Comparison of ENCODE assay signal across 8 mouse cellular contexts in genomic region chr9:95852896-95853295, GRCm38 (mm10). TPM values are rescaled to one million over a fixed set of nuclear protein-coding genes. Genes with fewer than 3 reads are reported as not detected.
DNase-seq lines count a peak whose midpoint lies in the region; ATAC-seq and TF ChIP-seq lines count a peak whose summit lies in the region.

No protein-coding gene starts in this region.

- ATAC-seq in forebrain, embryonic 12.5 days (ENCODE audit: low FRiP score), result peak; percentile 3; the same call in 1 of the 2 replicates
- ATAC-seq in inflammation-experienced regulatory T-cells, adult 6 months, result peak; percentile 51
- no peak for ATAC-seq in liver, embryonic 11.5 days (replicated peaks; ENCODE audit: low FRiP score)

- TF ChIP-seq POLR2A in CH12.LX (IDR thresholded peaks at IDR 0.05; ENCODE audit: low read depth, low read length), result no peak

- no peak overlapping the region for H3K9ac ChIP-seq in CH12.LX (ENCODE audit: insufficient read depth, low read depth)
- no peak overlapping the region for H3K9ac ChIP-seq in forebrain, embryonic 12.5 days
- no peak overlapping the region for H3K9ac ChIP-seq in liver, embryonic 11.5 days (ENCODE audit: low read depth, low read length)

- peak; percentile 97 for TF ChIP-seq RAD21 in CH12.LX (IDR thresholded peaks at IDR 0.05; ENCODE audit: low read depth, low read length)

- peaks cover 7 to 35% of the 10 kb centered on the region in 2 experiments; a peak in 3 of 4 replicates for H3K4me1 ChIP-seq in CH12.LX (ENCODE audit: control insufficient read depth in 1 of 2, insufficient read depth in 2 of 2)
- no peaks in the 10 kb centered on the region for H3K4me1 ChIP-seq in forebrain, embryonic 12.5 days
- H3K4me1 ChIP-seq in liver, embryonic 11.5 days (replicated peaks; ENCODE audit: control insufficient read depth, insufficient read depth, low read length), result no peaks in the 10 kb centered on the region; the same call in 1 of the 2 replicates

- H3K9me3 ChIP-seq in CH12.LX (replicated peaks; ENCODE audit: low read length), result peaks cover 6% of the 10 kb centered on the region
- H3K9me3 ChIP-seq in forebrain, embryonic 12.5 days, result no peaks in the 10 kb centered on the region
- H3K9me3 ChIP-seq in liver, embryonic 11.5 days (ENCODE audit: control insufficient read depth, low read length), result no peaks in the 10 kb centered on the region

- peak; percentile 88 for DNase-seq in A20 (ENCODE audit: low read depth, low spot score)
- peak; percentile 88 for DNase-seq in CH12.LX (ENCODE audit: extremely low read depth)
- peak; percentile 81 for DNase-seq in c-Kit-positive CD71-negative TER-119-negative erythroid progenitor cells, embryonic 14.5 days (ENCODE audit: low read depth)
- peak; percentile 55 for DNase-seq in liver, embryonic 11.5 days (ENCODE audit: low spot score)
- DNase-seq in retina, adult 2 months (ENCODE audit: low read depth, low spot score), result peak; percentile 64
- peak; percentile 56 to 67 for DNase-seq in urinary bladder, postnatal 36 days (ENCODE audit: low spot score in 2 of 2)

- H3K27ac ChIP-seq in CH12.LX (ENCODE audit: insufficient read depth, low read depth), result no peak overlapping the region
- H3K27ac ChIP-seq in forebrain, embryonic 12.5 days, result no peak overlapping the region
- no peak overlapping the region for H3K27ac ChIP-seq in liver, embryonic 11.5 days (ENCODE audit: low read depth, low read length)

- peak; percentile 77 to 94 for TF ChIP-seq CTCF in CH12.LX (conservative IDR thresholded peaks at IDR 0.05 in 1 of 2, IDR thresholded peaks at IDR 0.05 in 1 of 2; ENCODE audit: low read depth in 2 of 2, low read length in 2 of 2)

- H3K4me3 ChIP-seq in CH12.LX (replicated peaks in 1 of 3; ENCODE audit: low read depth in 2 of 3, low read length in 2 of 3, poor library complexity in 1 of 3), result no peak overlapping the region
- no peak overlapping the region for H3K4me3 ChIP-seq in forebrain, embryonic 12.5 days (replicated peaks)
- H3K4me3 ChIP-seq in liver, embryonic 11.5 days (ENCODE audit: low read depth, low read length), result no peak overlapping the region

- TF ChIP-seq EP300 in CH12.LX (IDR thresholded peaks at IDR 0.05; ENCODE audit: low read length), result no peak

- WGBS in forebrain, embryonic 12.5 days, result 27% methylated on average over 4 of the region's 4 CpGs
- WGBS in liver, embryonic 11.5 days, result 26% methylated on average over 4 of the region's 4 CpGs

- peaks cover 0 to 3% of the 10 kb centered on the region in 2 experiments for H3K36me3 ChIP-seq in CH12.LX (replicated peaks in 1 of 2; ENCODE audit: control insufficient read depth in 1 of 2, insufficient read depth in 1 of 2, low read length in 1 of 2)
- no peaks in the 10 kb centered on the region for H3K36me3 ChIP-seq in forebrain, embryonic 12.5 days (replicated peaks)
- H3K36me3 ChIP-seq in liver, embryonic 11.5 days (ENCODE audit: control insufficient read depth, insufficient read depth, low read length), result no peaks in the 10 kb centered on the region

- dilution Hi-C loops in CH12.LX (cut with MboI; ENCODE audit: extremely low pct_ligation_motif_present, extremely low pct_unique_long_range_greater_than_20kb, low sequenced_read_pairs), result no loop called here

- in situ Hi-C loops in CH12.LX (cut with MboI; ENCODE audit: low pct_ligation_motif_present, low pct_unique_long_range_greater_than_20kb, low sequenced_read_pairs), result loop anchor here (10.0 kb wide), 1 partner anchor 318 kb away; no protein-coding TSS in a partner anchor

- H3K27me3 ChIP-seq in CH12.LX (replicated peaks), result no peaks in the 10 kb centered on the region
- 0 out of 2 replicates have a peak, but pooled peaks cover 3% of the 10 kb centered on the region for H3K27me3 ChIP-seq in forebrain, embryonic 12.5 days
- H3K27me3 ChIP-seq in liver, embryonic 11.5 days (replicated peaks; ENCODE audit: control insufficient read depth, insufficient read depth, low read length), result no peaks in the 10 kb centered on the region

- no peaks in the 10 kb centered on the region for H3K79me2 ChIP-seq in CH12.LX (replicated peaks; ENCODE audit: control insufficient read depth, extremely low read depth, insufficient read depth, poor library complexity, severe bottlenecking)

- H3K4me2 ChIP-seq in CH12.LX (ENCODE audit: insufficient read depth, low read depth, poor library complexity, severe bottlenecking), result no peak overlapping the region
- H3K4me2 ChIP-seq in forebrain, embryonic 12.5 days, result no peak overlapping the region
- H3K4me2 ChIP-seq in liver, embryonic 11.5 days, result no peak overlapping the region

TF ChIP-seq in CH12.LX, 34 proteins besides CTCF, POLR2A, EP300 and RAD21:
- no peak for TF ChIP-seq PAX5 (IDR thresholded peaks at IDR 0.05; ENCODE audit: low read length)
- TF ChIP-seq BHLHE40 (IDR thresholded peaks at IDR 0.05; ENCODE audit: low read depth, low read length), result no peak
- peak; percentile 76 for TF ChIP-seq SMC3 (IDR thresholded peaks at IDR 0.05; ENCODE audit: low read depth, low read length)
- TF ChIP-seq MAFK (IDR thresholded peaks at IDR 0.05; ENCODE audit: insufficient replicate concordance, low read length), result peak; percentile 98
- no peak for TF ChIP-seq UBTF (IDR thresholded peaks at IDR 0.05; ENCODE audit: low read depth, low read length)
- TF ChIP-seq IRF4 (IDR thresholded peaks at IDR 0.05; ENCODE audit: low read depth, low read length), result 0 out of 2 replicates have a peak, but pooled peaks have one; percentile 48
- TF ChIP-seq GABPA (IDR thresholded peaks at IDR 0.05; ENCODE audit: insufficient replicate concordance, low read depth, low read length), result no peak
- no peak for TF ChIP-seq USF1 (IDR thresholded peaks at IDR 0.05; ENCODE audit: low read depth, low read length)
- no peak for TF ChIP-seq SIN3A (IDR thresholded peaks at IDR 0.05; ENCODE audit: low read length)
- TF ChIP-seq NRF1 (IDR thresholded peaks at IDR 0.05; ENCODE audit: low read depth, low read length), result no peak
- no peak; the same call in 1 of the 2 replicates for TF ChIP-seq NELFE (IDR thresholded peaks at IDR 0.05; ENCODE audit: low read depth, low read length)
- TF ChIP-seq HCFC1 (IDR thresholded peaks at IDR 0.05; ENCODE audit: low read depth, low read length), result no peak
- TF ChIP-seq TBP (conservative IDR thresholded peaks at IDR 0.05; ENCODE audit: low read depth, low read length), result no peak
- TF ChIP-seq MEF2A (IDR thresholded peaks at IDR 0.05; ENCODE audit: borderline replicate concordance, low read depth, low read length), result no peak
- TF ChIP-seq JUN (IDR thresholded peaks at IDR 0.05; ENCODE audit: insufficient read depth, low read depth, low read length), result no peak
- no peak for TF ChIP-seq ETS1 (conservative IDR thresholded peaks at IDR 0.05; ENCODE audit: low read depth, low read length)
- no peak for TF ChIP-seq CHD2 (IDR thresholded peaks at IDR 0.05; ENCODE audit: low read length)
- no peak for TF ChIP-seq ELF1 (IDR thresholded peaks at IDR 0.05; ENCODE audit: low read depth, low read length)
- TF ChIP-seq MXI1 (IDR thresholded peaks at IDR 0.05; ENCODE audit: low read depth, low read length), result 0 out of 2 replicates have a peak, but pooled peaks have one; percentile 39
- TF ChIP-seq ZMIZ1 (IDR thresholded peaks at IDR 0.05; ENCODE audit: low read depth, low read length), result no peak
- peak; percentile 81 for TF ChIP-seq MYC (IDR thresholded peaks at IDR 0.05; ENCODE audit: low read depth, low read length)
- TF ChIP-seq MAZ (IDR thresholded peaks at IDR 0.05; ENCODE audit: low read depth, low read length), result no peak
- no peak for TF ChIP-seq RCOR1 (conservative IDR thresholded peaks at IDR 0.05; ENCODE audit: low read depth, low read length)
- TF ChIP-seq ZNF384 (IDR thresholded peaks at IDR 0.05; ENCODE audit: low read depth, low read length), result 0 out of 2 replicates have a peak, but pooled peaks have one; percentile 28
- no peak for TF ChIP-seq POLR2AphosphoS2 (IDR thresholded peaks at IDR 0.05; ENCODE audit: low read depth, low read length)
- no peak for TF ChIP-seq CHD1 (IDR thresholded peaks at IDR 0.05; ENCODE audit: low read depth, low read length)
- TF ChIP-seq TCF12 (IDR thresholded peaks at IDR 0.05; ENCODE audit: low read depth, low read length), result no peak
- 0 out of 2 replicates have a peak, but pooled peaks have one; percentile 48 for TF ChIP-seq MAX (IDR thresholded peaks at IDR 0.05; ENCODE audit: low read length)
- no peak for TF ChIP-seq ZKSCAN1 (IDR thresholded peaks at IDR 0.05; ENCODE audit: borderline replicate concordance, low read depth, low read length)
- peak; percentile 41; the same call in 1 of the 2 replicates for TF ChIP-seq JUND (conservative IDR thresholded peaks at IDR 0.05; ENCODE audit: low read depth, low read length)
- TF ChIP-seq E2F4 (IDR thresholded peaks at IDR 0.05; ENCODE audit: insufficient replicate concordance, low read depth, low read length), result no peak
- peak; percentile 25 for TF ChIP-seq ZC3H11A (IDR thresholded peaks at IDR 0.05; ENCODE audit: low read depth, low read length)
- TF ChIP-seq USF2 (conservative IDR thresholded peaks at IDR 0.05; ENCODE audit: low read depth, low read length), result no peak
- TF ChIP-seq KAT2A (IDR thresholded peaks at IDR 0.05; ENCODE audit: insufficient replicate concordance, low read length), result no peak

RNA-seq across cellular contexts. Expression of gene Atr, which starts 4.5 kb away (rescaled TPM):
- 21.7 and 23.3 TPM in 2 replicates for total RNA-seq in CH12.LX (2012; rRNA removed)
- 37.4 and 43.8 TPM in 2 replicates for total RNA-seq in CH12.LX (2014; rRNA removed)
- 16.5 and 18.5 TPM in 2 replicates for polyA plus RNA-seq in CH12.LX (2012; ENCODE audit: insufficient read length, low read depth)
- polyA plus RNA-seq in forebrain, embryonic 12.5 days (2016; fragmentation: Nextera tagmentation; extraction: Ambion mirVana), result 25.3 and 26.6 TPM in 2 replicates
- polyA plus RNA-seq in inflammation-experienced regulatory T-cells, adult 6 months (2017; shearing (Covaris generic)), result 10 to 100 TPM; 20.9 to 29.2 (median 26.0) TPM
- polyA plus RNA-seq in liver, embryonic 11.5 days (2014; fragmentation: Nextera tagmentation; extraction: Ambion mirVana), result 18.3 and 19.9 TPM in 2 replicates

RNA-seq across cellular contexts. Expression of gene Pls1, which starts 7.8 kb away (rescaled TPM):
- 0.08 TPM in 2 replicates for total RNA-seq in CH12.LX (2012; rRNA removed)
- 0.34 and 0.56 TPM in 2 replicates for total RNA-seq in CH12.LX (2014; rRNA removed)
- polyA plus RNA-seq in CH12.LX (2012; ENCODE audit: insufficient read length, low read depth), result 0.18 and 0.40 TPM in 2 replicates
- 5.1 and 5.8 TPM in 2 replicates for polyA plus RNA-seq in forebrain, embryonic 12.5 days (2016; fragmentation: Nextera tagmentation; extraction: Ambion mirVana)
- polyA plus RNA-seq in inflammation-experienced regulatory T-cells, adult 6 months (2017; shearing (Covaris generic)), result 1 to 10 TPM in 1 of 3 experiments, under 1 TPM in 2; 0.41 to 1.1 (median 0.55) TPM
- polyA plus RNA-seq in liver, embryonic 11.5 days (2014; fragmentation: Nextera tagmentation; extraction: Ambion mirVana), result 12.4 and 12.8 TPM in 2 replicates
